Mouse (Mus musculus) ovary, postnatal 14 days (tissue): ENCODE results near the gene Adk.
"Not testable (repeated sequence)": the region's sequence is repeated elsewhere in the genome, so short reads cannot be mapped to it uniquely, and the experiment has no call there.

Experiments used
- DNase-seq: peaks from one replicate; pipeline ENCODE4 v3.0.0; 2022; ENCODE audit warnings: low spot score

The Adk gene

DNA sequence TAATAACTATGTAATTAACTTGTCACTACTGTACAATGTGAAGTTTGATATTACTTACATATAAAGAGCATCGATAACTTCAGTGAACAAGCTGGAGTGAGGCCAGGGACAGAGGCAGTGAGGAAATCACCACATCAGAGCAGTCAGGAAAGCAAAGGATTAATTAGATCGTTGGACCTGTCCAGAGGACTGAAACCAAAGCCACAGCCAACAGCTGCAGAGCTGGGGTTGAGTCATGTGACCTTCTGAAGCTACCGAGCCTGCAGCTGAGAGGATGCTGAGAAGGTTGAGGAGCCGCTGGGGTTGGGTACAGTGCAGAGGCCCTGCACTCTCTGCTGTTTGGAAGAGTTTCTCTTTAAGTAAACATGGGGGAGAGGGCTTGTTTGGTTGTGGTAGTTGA, 387.4 kb downstream of the Adk start:
- DNase-seq = no peak

- no peak for DNase-seq
Observed at GRCm38 (mm10) chr14:21440526-21440925, 388.2 kb downstream of the Adk start.

- no peak for DNase-seq
Observed at GRCm38 (mm10) chr14:21441772-21442533, 389.6 kb downstream of the Adk start.

GRCm38 (mm10) chr14:21452581-21452980, 400.2 kb downstream of the Adk start:
- peak; percentile 31 for DNase-seq

DNA sequence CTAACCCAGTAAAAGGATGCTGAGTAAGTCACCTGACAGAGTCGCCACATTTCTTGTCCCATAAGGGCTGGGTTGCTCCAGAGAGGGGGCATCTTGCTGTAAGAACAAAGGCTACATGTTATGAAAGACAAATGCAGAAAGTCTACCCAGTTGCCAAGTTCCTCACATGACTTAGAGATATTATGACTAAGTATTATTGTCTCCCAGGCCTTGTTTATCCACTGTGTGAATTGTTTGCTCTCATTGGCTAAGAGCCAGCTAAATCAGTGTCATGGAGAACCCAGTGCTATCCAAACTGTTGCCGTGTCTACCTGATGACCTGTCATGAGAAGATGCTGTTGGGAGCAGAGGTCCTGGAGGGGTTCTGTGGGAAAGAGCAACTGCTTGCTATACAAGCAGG, 401.5 kb downstream of the Adk start:
- no peak for DNase-seq

- DNase-seq = no peak
Observed at GRCm38 (mm10) chr14:21455654-21456350, 403.4 kb downstream of the Adk start.

DNA sequence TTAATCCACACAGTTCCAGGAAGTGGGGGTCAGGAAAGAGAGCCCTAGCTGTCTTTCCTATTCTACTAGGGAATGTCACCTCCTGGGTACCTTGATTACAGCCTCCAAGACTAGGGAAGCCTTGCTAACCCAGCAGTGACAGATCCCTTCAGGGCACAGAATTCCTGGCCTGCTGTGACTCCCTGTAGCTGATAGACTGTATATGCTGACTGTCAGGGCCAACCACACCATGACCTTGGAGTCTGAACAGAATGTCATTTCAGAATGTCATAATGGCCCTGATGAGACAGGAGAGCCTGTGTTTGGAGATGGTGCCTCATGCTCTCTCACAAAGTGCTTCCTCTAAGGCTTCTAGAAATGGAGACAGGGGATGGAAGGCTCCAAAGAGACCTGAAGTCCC, 404.2 kb downstream of the Adk start:
- DNase-seq = no peak

- no peak for DNase-seq
Observed at GRCm38 (mm10) chr14:21457876-21458275, 405.5 kb downstream of the Adk start.

DNA sequence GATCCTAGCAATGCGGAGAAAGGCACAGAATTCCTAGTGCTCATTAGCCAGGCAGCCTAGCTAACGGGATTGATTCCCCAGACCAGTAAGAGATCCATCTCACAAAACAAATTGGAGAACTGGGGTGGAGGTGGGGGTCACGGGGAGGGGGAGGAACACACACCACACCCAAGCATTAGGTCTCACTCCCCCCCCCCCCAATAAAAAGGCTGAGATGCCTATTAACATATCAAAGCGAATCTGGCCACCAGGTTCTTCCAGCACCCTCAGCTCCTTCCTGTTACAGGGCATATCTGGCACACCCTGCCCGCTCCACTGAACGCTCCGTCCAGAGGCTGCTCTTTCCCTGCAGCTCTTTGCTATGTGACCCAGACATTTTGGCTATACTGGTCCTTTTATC, 406.3 kb downstream of the Adk start:
- no peak for DNase-seq

DNA sequence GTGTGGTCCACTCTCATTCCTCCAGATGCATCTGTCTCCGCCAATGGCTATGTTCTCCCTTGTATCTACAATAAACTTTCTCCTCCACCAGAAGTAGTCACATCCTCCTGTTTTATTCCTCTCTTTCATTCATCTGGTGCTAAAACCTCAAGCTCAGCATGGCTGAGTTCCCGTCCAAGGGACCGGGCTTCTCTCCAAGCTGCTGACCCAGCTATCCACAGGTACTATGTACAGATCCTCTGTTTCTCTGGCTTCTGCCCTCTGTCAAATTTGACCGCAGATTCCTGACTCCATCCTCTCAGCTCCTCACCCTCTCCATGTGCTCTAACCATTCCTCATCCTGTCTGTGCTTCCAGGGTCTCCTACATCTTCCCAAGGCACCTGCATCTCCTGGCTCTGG, 406.8 kb downstream of the Adk start:
- DNase-seq = no peak

GRCm38 (mm10) chr14:21462398-21462797, 410.0 kb downstream of the Adk start:
- no peak for DNase-seq

DNA sequence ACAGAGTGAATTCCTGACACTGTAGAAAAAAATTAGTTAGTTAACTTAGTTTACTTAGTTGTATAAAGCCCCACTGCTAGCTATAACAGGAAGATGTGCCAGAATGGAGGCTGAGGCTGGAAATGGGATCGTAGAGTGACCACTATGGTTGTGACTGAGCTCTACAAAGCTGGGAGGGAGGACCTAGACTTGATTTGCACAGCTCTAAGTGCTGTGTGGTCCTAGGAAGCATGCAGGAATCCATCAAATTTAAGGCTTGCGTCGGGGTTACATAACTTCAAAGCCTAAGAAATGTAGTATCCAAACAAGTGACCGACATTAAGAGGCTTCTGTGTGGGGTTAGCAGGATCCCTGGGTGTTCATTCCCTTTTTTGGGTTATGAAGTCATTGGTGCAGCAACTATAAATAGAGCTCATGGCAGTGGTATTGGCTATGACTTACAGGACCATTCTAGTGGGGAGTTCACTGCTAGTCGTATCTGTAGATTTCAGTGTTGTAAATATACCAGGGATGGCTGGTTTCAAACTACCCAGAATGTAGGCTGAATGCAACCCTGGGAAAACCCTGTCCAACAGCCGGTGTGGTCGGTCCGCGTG, 410.8 kb downstream of the Adk start:
- no peak for DNase-seq

GRCm38 (mm10) chr14:21470386-21470785, 418.0 kb downstream of the Adk start:
- DNase-seq = no peak

GRCm38 (mm10) chr14:21471975-21472374, 419.6 kb downstream of the Adk start:
- no peak for DNase-seq

- DNase-seq = not testable (repeated sequence)
Observed at GRCm38 (mm10) chr14:21474593-21475132, 422.3 kb downstream of the Adk start.

DNA sequence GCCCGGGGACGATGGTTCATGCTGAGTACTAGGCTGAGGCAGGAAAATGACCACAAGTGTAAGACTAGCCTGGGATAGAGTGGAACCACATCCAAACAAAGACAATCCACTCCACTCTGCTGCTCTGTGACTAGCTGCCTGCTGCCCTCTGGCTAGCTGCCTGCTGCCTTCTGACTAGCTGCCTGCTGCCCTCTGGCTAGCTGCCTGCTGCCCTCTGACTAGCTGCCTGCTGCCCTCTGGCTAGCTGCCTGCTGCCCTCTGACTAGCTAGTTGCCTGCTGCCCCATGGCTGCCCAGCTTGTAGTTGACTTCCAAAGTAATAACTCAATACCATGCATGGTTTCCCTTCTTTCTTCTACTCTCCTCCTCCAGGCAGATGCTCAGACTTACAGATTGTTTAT, 424.8 kb downstream of the Adk start:
- DNase-seq = no peak

DNA sequence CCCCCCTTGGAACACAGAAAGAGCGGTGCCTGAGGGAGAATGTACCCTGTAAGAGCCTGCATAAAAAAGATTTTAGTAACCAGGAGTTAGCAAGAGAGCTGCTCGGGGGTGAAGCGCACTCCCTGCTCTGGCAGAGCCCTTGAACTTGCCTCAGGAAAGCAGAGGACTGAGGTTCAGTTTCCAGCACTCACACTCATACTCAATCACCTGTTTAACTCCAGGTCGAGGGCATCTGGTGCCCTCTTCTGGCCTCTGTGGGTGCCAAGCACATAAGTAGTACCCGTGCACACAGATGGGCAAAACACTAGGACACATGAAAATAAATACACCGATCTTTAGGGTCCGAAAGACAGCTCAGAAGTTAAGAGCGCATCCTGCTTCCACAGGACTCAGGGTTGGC, 427.2 kb downstream of the Adk start:
- no peak for DNase-seq

DNA sequence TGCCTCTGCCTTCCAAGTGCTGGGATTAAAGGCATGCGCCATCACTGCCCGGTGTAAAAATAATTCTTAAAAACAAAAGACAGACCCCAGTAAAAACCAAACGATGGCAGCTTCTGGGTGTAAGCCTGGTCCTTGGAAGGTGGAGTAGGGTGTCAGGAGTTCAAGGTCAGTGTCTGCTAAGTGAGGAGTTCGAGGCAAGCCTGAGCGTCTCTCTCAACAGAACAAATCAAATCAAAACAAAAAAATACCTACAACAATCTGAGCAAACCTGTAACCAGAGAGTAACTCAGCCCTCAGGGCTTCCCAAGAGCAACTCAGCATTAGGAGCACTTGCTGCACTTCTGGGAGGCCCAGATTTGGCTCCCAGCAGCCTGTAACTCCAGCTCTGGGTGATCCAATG, 427.8 kb downstream of the Adk start:
- no peak for DNase-seq

DNA sequence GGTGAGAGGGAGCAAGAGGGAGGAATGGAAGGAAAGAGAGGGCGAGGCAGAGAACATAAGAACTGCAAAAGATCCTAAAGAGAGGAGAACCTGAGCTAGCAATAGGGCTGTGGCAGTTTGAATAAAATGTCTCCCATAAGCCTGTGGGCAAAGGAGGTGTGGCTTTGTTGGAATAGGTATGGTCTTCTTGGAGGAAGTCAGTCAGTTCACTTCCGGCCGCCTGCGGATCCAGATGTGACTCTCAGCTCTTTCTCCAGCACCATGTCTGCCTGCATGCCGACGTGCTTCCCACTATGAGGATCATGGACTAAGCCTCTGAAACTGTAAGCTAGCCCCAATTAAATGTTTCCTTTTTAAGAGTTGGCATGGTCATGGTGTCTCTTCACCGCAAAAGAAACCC, 428.9 kb downstream of the Adk start, which contains the start of gene Kat6b:
Kat6b (plus strand) TSS at position 204 of the 400 bp plus-strand sequence.
- DNase-seq = no peak

GRCm38 (mm10) chr14:21484199-21484598, 431.8 kb downstream of the Adk start:
- no peak for DNase-seq

GRCm38 (mm10) chr14:21484693-21485092, 432.3 kb downstream of the Adk start:
- no peak for DNase-seq

- DNase-seq = no peak
Observed at GRCm38 (mm10) chr14:21485961-21486520, 433.7 kb downstream of the Adk start.

DNA sequence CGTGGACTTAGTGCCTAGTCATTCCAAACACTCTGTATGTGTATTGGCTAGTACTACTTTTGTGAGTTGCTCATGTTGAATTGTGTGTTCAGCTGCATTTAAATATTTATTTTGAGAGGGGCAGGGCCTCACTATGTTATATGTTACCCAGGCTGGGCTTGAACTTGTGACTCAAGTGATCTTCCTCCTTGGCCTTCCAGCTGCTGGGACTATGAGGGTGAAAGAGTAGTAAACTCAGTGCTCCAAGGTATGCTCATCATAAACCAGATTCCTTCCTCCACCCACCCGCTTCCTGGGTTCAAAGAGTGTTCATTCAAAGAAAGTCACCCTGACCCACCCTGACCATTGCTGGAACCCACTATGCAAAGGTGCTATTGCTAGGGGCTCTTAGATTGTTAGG, 434.8 kb downstream of the Adk start:
- not testable (repeated sequence) for DNase-seq
